Mouse (Mus musculus) forebrain, embryonic 11.5 days (tissue): ENCODE results near the gene Nt5dc1. TPM values are rescaled to one million over a fixed set of nuclear protein-coding genes. Genes with fewer than 3 reads are reported as not detected.
"Not testable (repeated sequence)": the region's sequence is repeated elsewhere in the genome, so short reads cannot be mapped to it uniquely, and the experiment has no call there.

ENCODE experiments used
- ATAC-seq: fragments of 200-750 bp; cut with Nextera tagmentation; replicated peaks from 2 replicates; pipeline ENCODE4 v1.8.0; 2017; ENCODE audit warnings: moderate TSS enrichment; ENCODE audit not compliant: low FRiP score
- DNase-seq: peaks from one replicate; pipeline ENCODE4 v3.0.0-alpha.2; 2017; ENCODE audit warnings: low spot score
- H3K27ac ChIP-seq: fragments of 300-500 bp; sonication (generic); 2 replicates; pipeline ENCODE4 v1.5.1; 2014; ENCODE audit warnings: low read depth, low read length
- H3K27me3 ChIP-seq: fragments of 300-500 bp; sonication (generic); 2 replicates; pipeline ENCODE4 v1.6.1; 2014; ENCODE audit warnings: mild to moderate bottlenecking, low read length, mixed read lengths; ENCODE audit not compliant: control insufficient read depth, insufficient read depth
- H3K36me3 ChIP-seq: fragments of 300-500 bp; sonication (generic); 2 replicates; pipeline ENCODE4 v1.6.1; 2014; ENCODE audit warnings: mild to moderate bottlenecking, low read length, moderate library complexity, mixed read lengths; ENCODE audit not compliant: control insufficient read depth, insufficient read depth
- H3K4me1 ChIP-seq: fragments of 300-500 bp; sonication (generic); replicated peaks from 2 replicates; pipeline ENCODE4 v1.6.1; 2014; ENCODE audit warnings: low read length, mixed read lengths; ENCODE audit not compliant: control insufficient read depth, insufficient read depth
- H3K4me2 ChIP-seq: fragments of 300-500 bp; sonication (generic); 2 replicates; pipeline ENCODE4 v1.6.1; 2014; ENCODE audit warnings: low read depth, mild to moderate bottlenecking, low read length, moderate library complexity, mixed read lengths; ENCODE audit not compliant: severe bottlenecking
- H3K4me3 ChIP-seq: fragments of 300-500 bp; sonication (generic); 2 replicates; pipeline ENCODE4 v1.5.1; 2014; ENCODE audit warnings: low read depth, low read length
- H3K9ac ChIP-seq: fragments of 300-500 bp; sonication (generic); 2 replicates; pipeline ENCODE4 v1.6.1; 2014; ENCODE audit warnings: low read length
- H3K9me3 ChIP-seq: fragments of 300-500 bp; sonication (generic); 2 replicates; pipeline ENCODE4 v1.6.1; 2016; ENCODE audit warnings: low read length, mixed read lengths; ENCODE audit not compliant: control insufficient read depth
- WGBS: fragments of 180-500 bp; shearing (Covaris S2); extraction: QIAGEN DNeasy Blood & Tissue Kit; methylation state at CpG from one replicate; pipeline ENCODE4 v1.1.7; 2014; 5-methylcytosine and 5-hydroxymethylcytosine counted together
- polyA plus RNA-seq: library from polyadenylated mRNA; unstranded; fragments of >200 nt; fragmentation: Nextera tagmentation; extraction: Ambion mirVana; gene quantifications from 2 replicates; pipeline ENCODE4 v1.2.1, GENCODE M21; 2014

The Nt5dc1 gene
- polyA plus RNA-seq, 1 experiment from 2014 or later, result 7.4 TPM

DNA sequence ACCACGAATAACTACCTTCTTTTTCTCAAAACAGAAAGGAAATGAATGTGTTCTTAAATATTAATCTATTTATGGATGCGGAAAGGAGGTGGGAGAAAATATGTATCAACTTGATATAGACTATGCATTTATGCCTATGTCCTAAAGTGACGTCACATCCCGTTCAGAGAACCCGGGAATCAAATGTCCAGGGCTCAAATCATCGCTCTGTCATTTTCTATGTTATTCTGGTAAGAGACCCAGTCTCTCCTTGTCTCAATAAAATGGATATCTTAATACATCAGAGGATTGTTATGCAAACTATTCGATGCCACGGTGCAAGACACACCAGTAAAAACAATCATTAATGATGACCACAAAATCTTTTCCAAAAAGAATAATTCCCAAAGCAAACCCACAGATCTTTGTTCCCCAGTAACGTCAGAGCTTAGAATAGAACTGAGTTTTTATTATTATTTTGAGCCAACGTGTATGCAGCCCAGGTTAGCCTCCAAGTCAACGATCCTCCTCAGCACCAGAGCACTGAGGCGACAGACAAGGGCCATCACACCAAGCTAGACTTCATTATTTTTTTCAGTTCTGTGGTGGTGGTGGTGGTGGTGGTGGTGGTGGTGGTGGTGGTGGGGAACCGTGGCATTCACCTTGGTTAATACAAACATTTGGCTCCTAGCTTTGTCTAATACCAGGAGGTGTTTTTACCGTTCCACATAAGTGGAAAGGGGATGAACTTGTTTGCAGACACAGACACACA lies 137.0 kb downstream of the Nt5dc1 start:
- Histone ChIP-seq H3K27me3 (no peaks in the 10 kb centered on the region), H3K9me3 (no peaks in the 10 kb centered on the region), H3K4me2 (peak overlapping the region; percentile 77), H3K4me1 (peaks cover 5% of the 10 kb centered on the region), H3K27ac (0 out of 2 replicates have a peak overlapping the region, but pooled peaks have one; percentile 1), H3K9ac (peak overlapping the region; percentile 92), H3K36me3 (no peaks in the 10 kb centered on the region), H3K4me3 (peak overlapping the region; percentile 95)
- ATAC-seq (peak; percentile 45), DNase-seq (no peak)
- 24% methylated on average over 14 of the region's 14 CpGs for WGBS

DNA sequence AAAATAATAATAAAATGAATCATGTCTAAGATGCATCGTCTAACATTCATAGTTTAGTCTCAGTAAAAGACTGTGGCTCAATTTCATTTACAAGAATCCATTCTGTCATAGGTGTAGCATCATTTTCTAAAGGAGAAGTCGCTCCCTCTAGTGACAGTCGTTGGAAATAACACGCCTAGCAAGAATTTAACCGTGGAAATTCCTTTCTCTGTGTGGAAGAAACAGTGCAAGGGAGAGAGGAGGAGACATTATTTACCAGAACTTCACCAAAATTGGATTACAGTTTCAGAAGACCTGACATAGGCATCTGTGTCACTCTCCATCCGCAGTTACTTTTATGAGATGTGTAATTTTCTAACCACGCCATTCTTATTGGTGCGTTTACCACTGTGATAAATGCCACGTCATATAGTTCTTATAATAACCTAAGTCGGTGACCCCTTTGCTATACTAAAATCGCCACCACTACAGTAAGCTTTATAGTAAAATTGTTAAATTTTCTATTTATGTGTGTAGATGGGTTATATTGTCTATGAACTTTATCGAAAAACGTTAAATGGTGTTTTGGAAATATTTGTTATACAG lies 137.7 kb downstream of the Nt5dc1 start:
- Histone ChIP-seq H3K36me3 (no peaks in the 10 kb centered on the region), H3K4me2 (peak overlapping the region; percentile 43), H3K27me3 (no peaks in the 10 kb centered on the region), H3K9me3 (no peaks in the 10 kb centered on the region), H3K27ac (no peak overlapping the region), H3K4me3 (no peak overlapping the region), H3K9ac (no peak overlapping the region; the same call in 1 of the 2 replicates), H3K4me1 (peaks cover 5% of the 10 kb centered on the region)
- DNase-seq (peak; percentile 59), ATAC-seq (peak; percentile 8; the same call in 1 of the 2 replicates)
- 31% methylated on average over 13 of the region's 13 CpGs for WGBS

DNA sequence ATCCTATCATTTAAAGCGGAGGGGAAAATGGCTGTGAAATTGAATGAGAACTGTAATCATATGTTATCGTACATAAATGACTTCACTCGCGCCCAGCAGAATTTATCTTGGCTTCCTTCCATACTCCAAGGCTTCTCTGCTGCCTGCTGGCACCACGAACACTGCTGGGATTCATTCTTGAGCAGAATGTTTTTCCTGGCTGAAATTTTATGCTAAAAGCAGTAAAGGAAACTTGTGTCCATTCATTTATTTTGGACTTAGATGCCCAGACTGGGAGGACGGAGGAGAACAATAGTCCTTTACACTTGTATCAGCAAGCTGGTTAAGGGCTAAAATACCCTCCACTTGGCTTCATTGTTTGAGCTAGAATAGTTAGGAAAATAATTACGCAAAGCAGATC lies 146.7 kb downstream of the Nt5dc1 start:
- H3K4me3 ChIP-seq, result no peak overlapping the region
- no peak overlapping the region for H3K9ac ChIP-seq
- 67% methylated on average over 7 of the region's 7 CpGs for WGBS
- H3K27ac ChIP-seq, result no peak overlapping the region
- DNase-seq (no peak), ATAC-seq (no peak)
- no peaks in the 10 kb centered on the region for H3K4me1 ChIP-seq
- H3K36me3 ChIP-seq, result no peaks in the 10 kb centered on the region
- H3K4me2 ChIP-seq, result no peak overlapping the region
- H3K27me3 ChIP-seq, result no peaks in the 10 kb centered on the region
- no peaks in the 10 kb centered on the region for H3K9me3 ChIP-seq

DNA sequence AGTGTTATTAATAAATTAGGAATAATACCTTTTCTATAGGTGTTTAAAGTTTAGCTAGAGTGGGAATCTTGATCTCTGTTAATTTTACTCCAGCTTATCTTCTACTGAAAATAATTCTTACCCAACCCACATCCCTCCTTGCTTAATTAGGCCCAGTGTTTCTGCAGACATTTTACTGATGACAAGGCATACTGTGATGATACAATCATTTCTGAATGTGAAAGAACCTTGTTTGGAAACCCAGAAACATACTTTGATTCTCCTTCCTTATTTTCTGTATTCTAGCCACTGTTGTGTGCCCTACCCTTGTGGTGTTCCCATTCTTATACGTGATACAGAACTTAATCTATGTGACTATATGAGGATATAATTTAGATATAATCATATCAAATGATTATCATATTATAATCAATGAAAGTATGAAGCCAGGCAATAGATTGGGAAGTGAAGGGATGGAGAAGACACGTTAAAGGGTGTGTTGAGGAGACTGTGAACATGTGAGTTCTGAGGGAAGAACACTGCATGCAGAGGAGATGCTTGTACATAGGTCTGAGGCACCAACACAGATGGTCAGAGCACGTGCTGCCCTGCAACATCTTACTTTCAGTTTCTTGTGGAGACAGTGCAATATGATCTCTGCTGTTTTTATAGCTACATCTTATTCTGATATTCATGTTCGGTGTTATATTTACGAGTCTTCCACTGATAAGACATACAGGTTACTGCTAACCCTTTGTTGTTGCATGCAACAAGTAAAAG lies 150.9 kb downstream of the Nt5dc1 start:
- Histone ChIP-seq H3K27ac (no peak overlapping the region), H3K4me3 (no peak overlapping the region), H3K4me2 (no peak overlapping the region), H3K9me3 (no peaks in the 10 kb centered on the region), H3K9ac (no peak overlapping the region), H3K27me3 (no peaks in the 10 kb centered on the region), H3K4me1 (no peaks in the 10 kb centered on the region), H3K36me3 (no peaks in the 10 kb centered on the region)
- WGBS, result 74% methylated on average over 5 of the region's 5 CpGs
- DNase-seq (no peak), ATAC-seq (no peak)

DNA sequence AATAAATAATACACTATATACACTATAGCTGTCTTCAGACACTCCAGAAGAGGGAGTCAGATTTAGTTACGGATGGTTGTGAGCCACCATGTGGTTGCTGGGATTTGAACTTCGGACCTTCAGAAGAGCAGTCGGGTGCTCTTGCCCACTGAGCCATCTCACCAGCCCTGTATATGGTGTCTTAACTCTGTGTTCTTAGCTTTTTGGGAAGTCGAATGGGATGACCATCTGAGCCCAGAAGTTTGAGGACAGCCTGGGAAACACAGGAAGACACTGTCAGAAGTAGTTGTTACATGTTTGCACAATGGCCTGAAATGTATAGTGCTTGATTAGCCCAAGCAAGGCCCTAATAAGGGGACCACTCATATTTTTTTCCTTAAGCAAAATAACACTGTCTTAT lies 153.2 kb downstream of the Nt5dc1 start:
- DNase-seq (no peak), ATAC-seq (no peak)
- H3K4me3 ChIP-seq, result no peak overlapping the region
- no peaks in the 10 kb centered on the region for H3K9me3 ChIP-seq
- no peaks in the 10 kb centered on the region for H3K4me1 ChIP-seq
- no peaks in the 10 kb centered on the region for H3K36me3 ChIP-seq
- no peak overlapping the region for H3K27ac ChIP-seq
- H3K27me3 ChIP-seq, result no peaks in the 10 kb centered on the region
- H3K9ac ChIP-seq, result no peak overlapping the region
- WGBS, result 88% methylated on average over 4 of the region's 4 CpGs
- H3K4me2 ChIP-seq, result no peak overlapping the region

DNA sequence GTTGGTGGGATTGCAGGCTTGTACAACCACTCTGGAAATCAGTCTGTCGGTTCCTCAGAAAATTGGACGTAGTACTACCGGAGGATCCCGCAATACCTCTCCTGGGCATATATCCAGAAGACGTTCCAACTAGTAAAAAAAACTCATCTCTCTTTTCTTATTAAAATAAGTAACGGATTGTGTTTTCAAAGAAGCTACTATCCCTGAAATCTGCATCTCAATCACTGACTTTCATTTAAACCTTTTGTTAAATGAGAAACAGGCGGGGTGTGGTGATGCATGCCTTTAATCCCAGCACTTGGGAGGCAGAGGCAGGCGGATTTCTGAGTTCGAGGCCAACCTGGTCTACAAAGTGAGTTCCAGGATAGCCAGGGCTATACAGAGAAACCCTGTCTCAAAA lies 165.5 kb downstream of the Nt5dc1 start:
- not testable (repeated sequence) for H3K4me1 ChIP-seq, H3K4me2 ChIP-seq, H3K9me3 ChIP-seq, H3K9ac ChIP-seq, H3K36me3 ChIP-seq, H3K4me3 ChIP-seq, DNase-seq, H3K27me3 ChIP-seq, H3K27ac ChIP-seq, ATAC-seq
- WGBS, result 90% methylated on average over 9 of the region's 9 CpGs

DNA sequence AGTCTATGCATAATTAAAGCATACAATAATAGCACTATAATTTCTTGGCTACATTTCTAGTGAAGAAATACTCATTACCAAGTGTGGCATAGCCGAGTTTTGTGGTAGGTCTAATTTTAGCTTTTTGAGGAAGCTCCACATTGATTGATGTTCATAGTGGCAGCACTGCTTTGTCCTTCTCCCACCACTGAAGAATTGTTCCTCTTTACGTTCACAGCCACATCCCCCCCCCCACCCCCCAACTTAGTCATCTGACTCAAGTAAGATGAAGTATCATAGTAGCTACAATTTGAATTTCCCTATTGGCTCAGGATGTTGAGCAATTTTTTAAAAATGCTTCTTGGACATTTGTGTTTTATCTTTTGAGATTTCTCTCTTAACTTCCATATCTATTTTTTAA lies 168.8 kb downstream of the Nt5dc1 start:
- H3K9ac ChIP-seq, result no peak overlapping the region
- no peaks in the 10 kb centered on the region for H3K9me3 ChIP-seq
- no peak for ATAC-seq
- no peak for DNase-seq
- H3K27ac ChIP-seq, result no peak overlapping the region
- H3K4me2 ChIP-seq, result no peak overlapping the region
- WGBS, result 76% methylated on average over 2 of the region's 2 CpGs
- H3K27me3 ChIP-seq, result no peaks in the 10 kb centered on the region
- no peaks in the 10 kb centered on the region for H3K36me3 ChIP-seq
- H3K4me1 ChIP-seq, result no peaks in the 10 kb centered on the region
- no peak overlapping the region for H3K4me3 ChIP-seq

DNA sequence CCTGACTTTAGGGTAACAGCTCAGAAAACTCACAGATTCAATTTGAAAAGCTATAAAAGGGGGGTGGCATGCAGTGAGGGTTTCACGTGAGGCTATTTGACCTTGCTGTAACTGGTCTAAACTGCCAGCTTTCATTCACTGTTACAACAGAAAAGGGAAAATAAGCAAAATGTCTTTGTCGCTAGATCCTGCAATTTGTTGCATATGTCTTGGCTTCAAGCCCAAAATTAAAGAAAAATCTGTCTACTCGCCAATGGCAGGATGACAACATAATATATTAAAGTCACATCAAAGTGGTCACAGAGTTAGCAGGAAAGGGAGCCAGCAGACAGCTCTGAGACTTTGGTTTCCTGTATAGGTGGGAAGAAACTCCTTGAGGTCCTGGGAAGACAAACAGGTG lies 170.6 kb downstream of the Nt5dc1 start:
- Histone ChIP-seq H3K4me3 (no peak overlapping the region), H3K27me3 (no peaks in the 10 kb centered on the region), H3K36me3 (no peaks in the 10 kb centered on the region), H3K4me1 (no peaks in the 10 kb centered on the region), H3K9ac (no peak overlapping the region), H3K9me3 (no peaks in the 10 kb centered on the region), H3K4me2 (no peak overlapping the region), H3K27ac (no peak overlapping the region)
- no peak for DNase-seq
- WGBS, result 52% methylated on average over 3 of the region's 3 CpGs
- no peak for ATAC-seq
